Mouse (Mus musculus) spleen, postnatal 10 days (tissue): ENCODE measurements around the gene Tll2.

Source experiments
- DNase-seq, 2 experiments: peaks; one replicate each; pipeline ENCODE4 v3.0.0; 2021 to 2022; ENCODE audit warnings: low spot score in 2 of 2

Gene Tll2

GRCm38 (mm10) chr19:41206811-41207344, at the start of gene Tll2:
Tll2 (minus strand) TSS chr19:41206835.
- DNase-seq = peak in 1 of 2 experiments; percentile 45

DNA sequence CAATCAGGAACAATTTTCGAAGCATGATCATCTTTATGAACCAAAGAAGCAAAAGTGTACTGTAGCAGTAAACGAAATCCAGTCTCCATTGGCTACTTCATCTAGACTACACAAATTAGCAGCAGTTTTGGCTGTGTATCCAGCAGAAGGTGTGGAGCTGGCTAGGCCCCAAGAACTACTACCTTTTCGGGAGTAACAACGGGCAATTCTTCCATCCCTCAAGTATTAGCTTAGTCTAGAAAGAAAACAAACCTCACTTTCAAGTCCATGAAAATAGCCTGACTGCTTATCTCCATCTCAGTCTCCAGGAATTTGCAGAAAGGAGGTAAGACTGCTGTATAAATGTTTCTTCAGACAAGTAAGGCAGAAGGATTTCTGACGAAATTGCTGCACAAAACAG, 47.9 kb upstream of the Tll2 start:
- no peak for DNase-seq

DNA sequence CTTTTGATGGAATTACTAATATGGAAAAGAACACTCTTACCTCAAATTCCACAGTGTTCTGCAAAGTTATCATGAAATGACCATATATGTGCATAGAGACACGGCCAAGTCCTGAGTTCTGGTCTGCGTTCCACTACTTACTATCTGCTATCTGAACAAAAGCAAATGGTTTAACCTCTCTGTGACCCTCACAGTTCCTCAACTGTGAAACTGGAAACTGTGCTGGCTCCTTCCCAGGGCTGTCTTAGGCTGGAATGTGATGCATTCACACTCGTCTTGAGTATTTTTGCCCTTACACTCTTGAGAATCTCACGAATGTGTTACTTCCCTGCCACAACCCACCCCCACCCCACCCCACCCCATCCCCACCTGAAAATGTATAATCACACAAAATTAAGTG, 42.3 kb upstream of the Tll2 start:
- DNase-seq = no peak

GRCm38 (mm10) chr19:41248271-41248670, 41.6 kb upstream of the Tll2 start:
- no peak for DNase-seq

- no peak for DNase-seq
Observed at GRCm38 (mm10) chr19:41246271-41246670, 39.6 kb upstream of the Tll2 start.

GRCm38 (mm10) chr19:41244581-41244980, 37.9 kb upstream of the Tll2 start:
- peak; percentile 47 to 75 for DNase-seq

- DNase-seq = no peak
Observed at GRCm38 (mm10) chr19:41241997-41242396, 35.4 kb upstream of the Tll2 start.

DNA sequence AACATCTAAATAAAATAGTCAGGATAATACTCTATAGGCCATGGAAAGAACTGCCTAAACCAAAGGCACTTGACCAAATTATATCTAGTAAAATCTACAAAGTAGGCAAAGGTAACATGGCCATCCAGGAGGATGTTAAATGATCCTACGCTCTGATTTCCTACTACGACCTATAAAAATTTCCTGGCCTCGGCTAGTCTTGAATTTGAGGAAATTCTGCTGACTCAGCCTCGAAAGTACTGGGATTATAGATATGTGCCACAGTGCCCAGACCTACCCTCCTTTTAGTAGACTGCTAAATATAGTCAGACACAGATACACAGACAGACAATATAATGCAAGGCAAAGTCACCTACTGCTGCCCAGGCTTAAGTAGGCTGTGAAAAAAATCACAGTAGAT, 27.1 kb upstream of the Tll2 start:
- DNase-seq = no peak

- no peak for DNase-seq
Observed at GRCm38 (mm10) chr19:41208326-41208725, 1.7 kb upstream of the Tll2 start.

- no peak for DNase-seq
Observed at GRCm38 (mm10) chr19:41206041-41206810, 409 bp downstream of the Tll2 start.

DNA sequence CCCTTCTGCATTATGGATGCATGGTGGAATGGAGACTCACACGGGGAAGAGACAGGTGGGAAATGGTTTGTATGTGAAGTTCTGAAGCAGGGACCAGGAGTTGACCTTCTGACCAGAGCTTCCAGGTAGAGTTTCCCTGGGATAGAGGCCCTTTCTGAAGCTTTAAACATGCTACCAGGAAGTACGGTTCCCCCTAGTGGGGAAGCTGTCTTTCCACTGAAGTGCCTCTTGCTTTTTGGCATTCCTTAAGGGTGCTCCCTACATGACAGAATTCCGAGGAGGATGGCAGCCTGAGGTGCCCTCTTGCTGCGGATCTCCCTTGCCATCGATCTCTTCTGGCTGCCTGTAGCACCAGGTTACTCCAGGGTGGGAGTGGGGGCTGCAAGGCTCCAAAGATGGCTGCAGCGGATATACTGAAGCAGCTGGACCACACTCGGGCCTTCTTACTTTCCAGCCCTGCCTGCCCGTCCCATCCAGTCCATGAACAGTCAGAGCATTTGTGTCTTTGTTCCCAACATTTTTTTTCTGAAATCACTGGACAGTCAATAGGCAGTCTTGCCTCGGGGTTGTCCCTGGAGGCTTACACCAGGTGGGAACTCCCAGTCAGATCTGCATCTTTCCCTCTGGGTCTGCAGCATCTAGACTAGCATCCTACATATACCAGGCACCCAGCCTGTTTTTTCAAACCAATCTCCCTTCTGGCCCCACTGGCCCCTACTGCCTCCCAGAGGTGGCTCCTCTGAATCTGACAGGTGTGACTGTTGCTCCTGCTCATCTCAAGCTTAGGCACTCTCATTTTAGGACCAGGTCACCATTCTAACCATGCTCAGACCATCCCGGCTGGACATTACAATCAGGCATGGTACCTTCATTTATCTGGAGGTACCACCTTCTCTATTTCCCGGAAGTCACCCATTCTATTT, 2.2 kb downstream of the Tll2 start:
- DNase-seq = no peak

DNA sequence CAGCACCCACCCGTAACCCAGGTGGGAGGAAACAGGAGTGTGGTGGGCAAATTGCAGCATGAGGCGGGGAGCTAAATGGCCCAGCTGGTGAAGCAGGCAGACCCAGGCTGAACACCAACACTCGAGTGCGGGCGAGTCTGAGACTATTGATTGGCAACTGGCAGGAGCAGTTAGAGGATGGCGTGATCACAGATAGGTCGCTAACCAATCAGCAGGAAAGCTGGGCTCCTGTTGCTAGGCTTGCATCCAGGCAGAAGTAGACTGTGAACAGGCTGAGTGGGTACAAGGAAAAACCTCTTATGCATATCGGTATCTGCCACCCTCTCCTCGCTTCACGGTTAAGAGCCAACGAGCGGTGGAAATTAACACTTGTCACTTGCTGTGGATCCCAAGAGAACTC, 9.0 kb downstream of the Tll2 start:
- DNase-seq = no peak

DNA sequence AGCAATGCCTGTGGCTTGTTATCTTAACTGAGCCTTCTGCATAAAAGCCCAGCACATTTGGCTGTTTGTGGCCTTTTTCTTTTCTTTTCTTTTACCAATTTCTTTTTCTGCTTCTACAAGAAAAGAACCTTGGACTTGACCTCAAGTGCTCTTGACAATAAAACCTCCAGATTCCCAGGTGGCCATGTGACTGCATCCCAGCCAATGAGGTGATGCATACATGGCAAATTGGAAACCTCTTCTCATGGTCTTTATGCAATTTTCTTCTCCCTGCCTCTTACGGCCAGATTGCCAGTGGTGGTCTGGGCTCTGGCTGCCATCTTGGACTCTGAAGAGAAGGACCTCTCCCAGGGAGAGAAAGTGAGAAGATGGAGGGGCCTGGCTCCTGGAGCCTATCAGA, 13.3 kb downstream of the Tll2 start:
- DNase-seq = no peak

- DNase-seq = no peak
Observed at GRCm38 (mm10) chr19:41192953-41193352, 13.7 kb downstream of the Tll2 start.

GRCm38 (mm10) chr19:41191724-41192123, 14.9 kb downstream of the Tll2 start:
- DNase-seq = no peak

- no peak for DNase-seq
Observed at GRCm38 (mm10) chr19:41190876-41191434, 15.7 kb downstream of the Tll2 start.

DNA sequence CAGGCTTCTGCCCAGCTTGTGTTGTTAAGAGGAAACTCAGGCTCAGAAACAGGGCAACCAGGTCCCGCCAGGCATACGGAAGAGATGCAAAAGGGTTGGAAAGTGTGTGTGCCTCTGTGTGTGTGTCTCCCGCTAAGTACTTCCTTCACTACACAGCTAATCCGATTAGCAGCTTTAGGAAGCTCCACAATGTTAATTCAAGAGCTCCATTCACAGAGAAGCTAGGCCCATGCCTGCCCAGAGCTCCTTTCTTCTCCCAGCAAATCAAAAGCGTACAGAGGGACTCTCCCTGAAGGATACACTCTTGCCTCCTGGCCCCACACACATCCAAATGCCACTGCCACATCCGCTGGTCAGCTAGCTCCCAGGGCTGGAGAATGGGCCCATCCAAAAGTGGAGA, 29.3 kb downstream of the Tll2 start:
- no peak for DNase-seq

DNA sequence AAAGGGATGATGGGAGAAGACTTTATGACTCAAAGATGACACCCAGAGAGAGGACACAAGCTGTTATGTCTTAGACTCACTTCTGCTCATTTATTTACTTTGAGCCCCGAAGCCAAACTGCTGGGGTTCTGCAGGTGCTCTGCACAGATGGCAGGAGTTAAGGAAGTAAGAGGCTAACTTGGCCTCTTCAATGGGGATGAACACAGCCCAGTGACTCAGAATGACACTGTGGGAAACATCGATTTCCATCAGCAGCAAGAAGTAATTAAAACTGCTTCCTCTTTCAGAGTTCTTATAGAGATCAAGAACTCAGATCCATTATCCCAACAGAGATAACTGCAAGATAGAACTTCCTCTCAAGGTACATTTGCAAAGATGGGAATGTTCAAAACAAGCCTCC, 29.8 kb downstream of the Tll2 start:
- no peak for DNase-seq

DNA sequence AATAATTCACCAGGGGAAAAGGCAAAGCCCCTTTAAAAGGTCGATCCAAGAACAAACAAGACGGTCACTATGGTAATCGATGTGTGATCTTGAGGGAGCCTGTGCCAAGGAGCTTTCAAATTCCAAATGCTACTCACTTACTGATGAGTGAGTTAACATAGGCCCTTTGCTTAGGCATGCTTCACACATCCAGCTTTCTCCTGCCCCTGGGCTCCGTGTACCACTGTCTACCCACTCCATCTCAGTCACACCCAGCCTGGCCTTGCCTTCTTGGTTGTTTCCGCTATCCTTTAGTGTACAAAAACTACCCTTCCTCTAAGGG, 40.8 kb downstream of the Tll2 start:
- no peak for DNase-seq

DNA sequence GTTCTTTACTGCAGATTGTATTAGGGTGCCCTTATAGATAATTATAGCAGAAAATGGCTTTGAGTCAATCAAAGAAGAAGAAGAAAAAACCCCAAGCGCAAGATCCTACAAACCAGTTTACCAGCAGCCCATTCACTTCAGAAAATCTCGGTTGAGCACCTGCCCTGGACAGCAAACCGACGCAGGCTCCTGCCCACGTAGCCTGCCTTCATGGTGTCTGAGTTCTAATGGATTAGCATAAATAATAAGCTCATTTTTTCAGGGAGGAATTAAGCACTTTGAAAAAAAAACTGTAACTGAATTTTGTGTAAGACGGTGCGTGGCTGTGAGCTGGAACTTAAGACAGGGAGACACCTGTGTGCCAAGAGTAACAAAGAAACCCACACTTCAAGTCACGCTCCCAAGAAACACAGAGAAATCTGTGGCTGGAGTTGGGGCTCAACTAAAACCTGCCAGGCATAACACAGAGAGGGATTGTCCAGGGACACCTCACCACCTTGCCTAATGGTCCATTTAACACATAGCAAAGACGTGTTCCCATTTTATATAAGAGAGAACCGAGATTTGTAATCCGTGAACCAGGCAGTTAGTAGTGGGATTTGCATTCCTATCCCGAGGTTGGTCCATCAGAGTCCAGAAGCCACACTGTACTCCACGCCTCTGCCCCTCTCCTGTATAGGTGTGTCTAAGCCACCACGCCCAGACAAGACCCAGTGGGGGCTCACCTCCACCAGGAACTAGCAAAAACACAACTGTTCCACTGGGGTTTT, 41.3 kb downstream of the Tll2 start:
- DNase-seq = no peak

- DNase-seq = no peak
Observed at GRCm38 (mm10) chr19:41164447-41165095, 42.1 kb downstream of the Tll2 start.
